Mouse (Mus musculus) ES-E14 (cell line): ENCODE measurements around the gene Amotl1.

Source experiments
- CHD2 ChIP-seq: IDR thresholded peaks from 2 replicates; pipeline ENCODE4 v1.6.1; 2014; ENCODE audit warnings: mild to moderate bottlenecking, low read depth, low read length, inconsistent platforms
- HCFC1 ChIP-seq: IDR thresholded peaks from 2 replicates; pipeline ENCODE4 v1.6.1; 2012; ENCODE audit warnings: low read length, inconsistent platforms, borderline replicate concordance; ENCODE audit not compliant: insufficient read depth
- MAFK ChIP-seq: IDR thresholded peaks from 2 replicates; pipeline ENCODE4 v1.6.1; 2014; ENCODE audit warnings: mild to moderate bottlenecking, low read depth, low read length, inconsistent platforms; ENCODE audit not compliant: insufficient read depth
- ZC3H11A ChIP-seq: IDR thresholded peaks from 2 replicates; pipeline ENCODE4 v1.6.1; 2012; ENCODE audit warnings: low read depth, mild to moderate bottlenecking, inconsistent platforms, low read length, borderline replicate concordance
- ZNF384 ChIP-seq: IDR thresholded peaks from 2 replicates; pipeline ENCODE4 v1.6.1; 2012; ENCODE audit warnings: low read depth, low read length, inconsistent platforms

- TF ChIP-seq MAFK (no peak), CHD2 (no peak), HCFC1 (no peak), ZC3H11A (no peak), ZNF384 (no peak)
Measured at GRCm38 (mm10) chr9:14647849-14648248, 3.0 kb upstream of the Amotl1 start.
